Mouse (Mus musculus) right cerebral cortex, postnatal 14 days (tissue): ENCODE results near the gene Nabp1.
A peak's percentile ranks its signal among the peaks of the same experiment; 100 is the strongest.
"Not testable (repeated sequence)": the region's sequence is repeated elsewhere in the genome, so short reads cannot be mapped to it uniquely, and the experiment has no call there.

ENCODE experiments used
- DNase-seq: peaks from one replicate; pipeline ENCODE4 v3.0.0; 2022

Gene Nabp1

GRCm38 (mm10) chr1:51480386-51480785 is 2.2 kb upstream of the Nabp1 start:
- no peak for DNase-seq

DNA sequence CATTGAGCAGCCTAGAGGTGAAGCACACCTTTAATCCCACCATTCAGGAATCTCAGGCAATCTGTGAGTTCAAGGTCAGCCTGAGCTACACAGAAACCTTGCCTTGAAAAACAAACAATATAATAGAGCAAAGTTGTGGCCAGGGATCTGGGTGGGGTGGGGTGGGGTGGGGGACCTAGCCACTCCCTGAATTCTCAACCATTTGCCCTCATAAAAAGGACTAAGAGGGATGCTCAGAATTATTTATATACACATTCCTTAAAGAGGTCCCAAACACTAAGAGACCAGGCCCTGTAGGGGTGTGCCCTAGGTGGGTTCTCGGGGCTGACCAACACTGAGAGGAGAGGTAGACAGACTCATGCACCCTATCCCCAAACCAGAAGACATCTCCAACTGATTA is 1.5 kb upstream of the Nabp1 start:
- DNase-seq: no peak

DNA sequence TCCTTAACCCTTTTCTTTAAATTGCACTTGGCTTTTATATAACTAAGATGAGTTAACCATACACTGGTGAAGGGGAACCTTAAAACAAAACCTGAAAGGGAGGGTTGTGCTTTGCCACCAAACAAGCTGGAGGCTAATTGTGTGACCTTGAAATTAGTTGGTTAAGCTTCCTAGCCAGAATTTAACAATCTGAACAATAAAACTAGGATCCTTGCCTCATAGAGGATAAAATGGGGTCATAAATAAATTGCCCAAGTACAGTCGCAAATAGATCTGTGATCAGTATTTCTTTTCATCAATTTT is 753 bp upstream of the Nabp1 start:
- DNase-seq: no peak

- peak; percentile 25 for DNase-seq
Measured at GRCm38 (mm10) chr1:51477656-51478081, 556 bp downstream of the Nabp1 start.

- no peak for DNase-seq
Measured at GRCm38 (mm10) chr1:51476405-51476804, 1.8 kb downstream of the Nabp1 start.

DNA sequence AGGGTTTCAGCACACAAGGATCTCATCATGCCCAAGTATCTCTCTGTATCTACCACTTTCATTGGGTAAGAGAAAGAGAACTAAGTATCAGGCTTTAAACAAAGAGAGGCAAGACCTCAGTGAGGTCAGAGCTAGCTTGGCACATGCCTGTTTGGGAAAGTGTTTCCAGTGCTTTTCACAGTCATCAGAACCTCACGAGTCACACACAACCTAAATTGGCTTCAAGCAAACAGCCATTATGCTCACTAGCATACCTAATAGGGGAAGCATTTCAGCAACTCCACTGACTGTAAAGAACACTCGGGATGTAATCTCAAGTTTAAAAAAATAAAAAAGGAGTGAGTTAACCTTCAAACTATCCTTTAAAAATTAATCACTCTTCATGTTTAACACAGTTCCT is 10.1 kb downstream of the Nabp1 start:
- no peak for DNase-seq

GRCm38 (mm10) chr1:51467181-51467580 is 11.0 kb downstream of the Nabp1 start:
- no peak for DNase-seq

DNA sequence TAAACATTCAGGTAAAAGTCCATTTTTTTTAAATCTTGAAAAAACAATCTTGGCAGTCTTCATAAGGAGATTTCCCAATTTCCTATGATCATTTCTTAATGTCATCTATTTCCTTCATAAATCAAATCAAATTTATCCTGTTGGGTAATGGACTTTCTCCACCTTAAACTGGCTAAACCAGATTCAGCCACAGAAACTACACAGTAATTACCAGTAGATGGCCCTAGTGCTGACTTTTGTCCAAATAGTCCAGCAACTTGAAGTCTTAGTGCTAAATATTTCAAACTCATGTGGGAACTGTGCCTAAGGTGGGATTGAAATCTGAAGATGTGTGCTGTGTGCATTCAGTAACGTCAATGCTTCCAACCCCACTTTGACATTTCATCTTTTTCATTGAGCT is 11.8 kb downstream of the Nabp1 start:
- DNase-seq: no peak

DNA sequence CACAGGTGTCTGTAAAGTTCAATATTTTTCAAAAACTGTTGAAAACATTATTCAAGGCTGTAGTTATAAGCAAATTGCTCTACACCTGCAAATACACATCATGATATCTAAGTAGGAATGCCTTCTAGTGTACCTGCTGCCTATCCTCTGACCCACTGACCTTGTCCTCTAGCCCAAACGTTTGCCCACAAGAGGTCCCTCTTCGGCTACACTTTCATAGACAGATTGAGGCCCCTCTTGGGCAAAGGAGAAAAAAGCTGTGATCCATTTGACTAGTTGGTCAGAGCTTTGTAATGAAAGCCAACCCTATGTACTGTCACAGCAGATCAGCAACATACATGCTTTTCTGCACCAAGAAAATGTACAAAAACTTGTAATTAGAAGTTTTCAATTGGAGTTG is 12.9 kb downstream of the Nabp1 start:
- no peak for DNase-seq

DNA sequence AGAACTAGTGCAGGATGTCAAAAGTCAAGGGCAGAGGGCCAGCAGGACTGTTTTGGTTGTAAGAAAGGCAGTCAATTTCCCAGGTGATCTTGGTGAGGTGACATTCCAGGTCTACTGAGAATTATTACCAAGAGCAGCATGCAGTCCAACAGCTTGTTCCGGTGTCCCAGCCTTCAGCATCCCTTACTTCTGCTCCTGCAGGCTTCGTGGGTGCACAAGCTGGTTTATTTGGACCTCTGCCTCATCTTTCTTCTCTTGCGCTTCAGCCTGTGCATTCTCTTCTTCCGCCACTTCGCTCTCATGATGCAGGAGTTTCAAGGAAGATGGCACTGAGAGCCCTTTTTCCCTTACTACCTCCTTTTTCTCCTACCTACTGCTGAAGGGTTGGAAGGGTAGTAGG is 15.2 kb downstream of the Nabp1 start:
- no peak for DNase-seq

GRCm38 (mm10) chr1:51458731-51459450 is 19.3 kb downstream of the Nabp1 start:
- no peak for DNase-seq

GRCm38 (mm10) chr1:51458089-51458488 is 20.1 kb downstream of the Nabp1 start:
- DNase-seq: no peak

- DNase-seq: no peak
Measured at GRCm38 (mm10) chr1:51457249-51457648, 21.0 kb downstream of the Nabp1 start.

- DNase-seq: no peak
Measured at GRCm38 (mm10) chr1:51448789-51449188, 29.4 kb downstream of the Nabp1 start.

- peak; percentile 47 for DNase-seq
Measured at GRCm38 (mm10) chr1:51445854-51446460, 32.3 kb downstream of the Nabp1 start.

DNA sequence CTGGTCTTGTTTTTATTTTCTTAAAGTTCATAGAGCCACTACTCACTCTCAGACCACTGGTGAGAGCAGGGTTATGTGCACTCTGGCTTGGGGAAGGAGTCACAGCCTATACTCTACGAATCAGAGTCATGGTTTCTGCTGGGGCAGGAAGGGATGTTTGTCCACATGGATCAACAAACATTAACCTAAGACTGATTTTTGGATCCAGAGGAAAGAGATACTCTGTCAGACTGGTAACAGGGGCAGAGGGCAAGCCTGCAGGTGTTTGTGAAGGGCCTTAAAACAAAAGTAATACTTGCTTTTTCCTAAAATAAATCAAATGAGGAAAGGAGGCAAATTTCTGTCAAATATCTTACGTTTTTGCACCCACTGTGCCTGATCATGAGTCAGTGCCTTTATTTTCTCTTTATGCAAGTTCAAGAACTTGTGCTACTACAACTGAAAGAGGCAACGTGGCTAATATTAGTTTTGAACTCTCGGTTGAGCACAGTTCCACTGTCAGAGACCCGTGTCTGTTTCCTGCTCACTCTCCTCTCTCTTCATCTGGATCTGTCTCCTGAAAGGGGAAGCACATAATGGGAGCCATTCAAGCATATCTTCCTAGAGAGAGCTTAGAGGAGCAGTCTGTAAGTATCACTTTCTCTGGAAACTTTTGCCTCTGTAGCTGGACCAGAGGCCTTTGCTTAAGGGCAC is 32.9 kb downstream of the Nabp1 start:
- DNase-seq: no peak

GRCm38 (mm10) chr1:51429775-51430174 is 48.5 kb downstream of the Nabp1 start:
- no peak for DNase-seq

GRCm38 (mm10) chr1:51426298-51426697 is 51.9 kb downstream of the Nabp1 start:
- peak; percentile 6 for DNase-seq

DNA sequence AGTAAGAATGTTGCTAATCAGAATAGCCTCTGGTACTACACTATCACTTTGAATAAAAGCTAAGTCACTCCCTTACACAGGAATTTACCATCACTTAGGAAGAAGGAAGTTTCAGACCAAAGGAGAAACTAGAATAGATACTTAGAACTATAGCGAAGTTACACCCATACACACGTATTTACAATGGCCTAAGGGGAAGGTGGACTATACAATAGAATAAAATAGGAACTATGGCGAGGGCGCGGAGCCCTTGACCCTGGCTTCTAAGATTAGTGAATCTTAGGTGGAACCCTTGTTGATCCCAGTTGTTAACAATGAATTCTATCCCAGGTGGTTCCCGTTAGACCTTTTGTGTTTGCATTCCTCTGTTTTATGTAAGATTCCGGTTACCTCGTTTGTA is 57.2 kb downstream of the Nabp1 start:
- DNase-seq: not testable (repeated sequence)

GRCm38 (mm10) chr1:51418753-51419152 is 59.5 kb downstream of the Nabp1 start:
- no peak for DNase-seq
